Mouse (Mus musculus) c-Kit-positive CD71-negative TER-119-negative erythroid progenitor cells, embryonic 14.5 days (primary cell): ENCODE measurements around the gene Srxn1.

ENCODE experiments used
- DNase-seq: peaks from one replicate; pipeline ENCODE4 v3.0.0-alpha.2; 2013; ENCODE audit warnings: low read depth

Gene Srxn1

DNA sequence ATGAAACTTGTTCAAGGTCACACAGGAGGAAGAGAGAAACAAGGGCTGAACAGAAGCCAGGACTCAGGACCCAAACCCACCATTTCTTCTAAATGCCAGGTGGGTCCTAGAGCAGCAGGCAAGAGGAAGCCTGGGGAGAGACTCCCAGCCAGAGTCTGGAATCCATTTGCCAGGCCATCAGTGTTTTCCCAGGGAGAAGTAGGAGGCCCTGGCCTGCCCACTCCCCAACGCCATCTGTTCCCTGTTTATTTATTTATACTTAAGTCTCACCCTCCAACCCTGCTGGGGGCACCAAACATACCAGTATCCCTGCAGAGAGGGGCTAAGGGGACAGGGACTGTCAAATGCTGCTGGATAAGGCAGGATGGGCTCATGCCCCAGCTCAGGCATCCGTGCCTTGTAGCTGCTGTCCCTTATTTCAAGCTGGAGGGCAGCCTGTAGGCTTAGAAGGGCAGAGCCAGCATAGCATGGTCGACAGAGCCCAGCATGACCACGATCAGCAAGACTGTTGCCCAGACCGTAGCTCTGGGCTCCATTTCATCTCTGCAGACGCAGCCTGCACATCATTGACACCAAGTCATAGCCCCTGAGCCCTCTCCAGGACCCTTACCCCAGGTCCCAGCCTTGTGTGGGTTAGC, 14.0 kb downstream of the Srxn1 start:
- DNase-seq, result no peak

DNA sequence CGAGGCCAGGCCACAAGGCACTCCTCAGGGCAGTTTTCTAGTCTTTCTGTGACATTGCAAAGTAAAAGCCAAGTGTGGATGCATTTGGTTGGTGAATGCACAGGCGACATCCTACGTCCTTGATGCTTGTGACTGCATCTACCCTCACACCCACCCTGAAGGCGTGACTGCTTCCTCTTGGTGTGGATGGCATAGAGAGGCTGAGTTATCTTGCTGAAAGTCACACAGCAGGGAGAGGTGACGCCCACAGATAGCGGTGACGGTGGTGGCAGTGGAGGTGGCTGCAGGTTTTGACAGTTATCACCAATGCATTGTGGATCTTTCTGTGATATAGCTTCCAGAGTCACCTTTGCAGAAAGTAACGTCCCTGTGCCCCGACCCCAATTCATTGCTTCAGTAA, 17.6 kb downstream of the Srxn1 start:
- no peak for DNase-seq

DNA sequence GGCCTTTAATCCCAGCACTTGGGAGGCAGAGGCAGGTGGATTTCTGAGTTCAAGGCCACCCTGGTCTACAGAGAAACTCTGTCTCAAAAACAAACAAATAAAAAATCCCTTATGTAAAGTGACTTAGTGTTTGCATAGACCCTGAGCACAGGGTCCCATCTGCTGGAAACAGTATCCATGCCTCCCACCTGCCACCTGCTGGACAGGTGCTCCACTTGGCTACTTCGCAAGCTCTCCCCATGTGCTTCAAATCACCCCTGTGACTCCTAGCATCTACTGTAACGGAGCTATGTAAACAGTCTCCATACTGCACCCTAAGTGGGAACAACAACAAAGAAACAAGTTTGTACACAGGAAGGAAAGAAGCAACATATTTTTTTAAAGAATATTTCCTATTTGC, 23.3 kb downstream of the Srxn1 start:
- no peak for DNase-seq

DNA sequence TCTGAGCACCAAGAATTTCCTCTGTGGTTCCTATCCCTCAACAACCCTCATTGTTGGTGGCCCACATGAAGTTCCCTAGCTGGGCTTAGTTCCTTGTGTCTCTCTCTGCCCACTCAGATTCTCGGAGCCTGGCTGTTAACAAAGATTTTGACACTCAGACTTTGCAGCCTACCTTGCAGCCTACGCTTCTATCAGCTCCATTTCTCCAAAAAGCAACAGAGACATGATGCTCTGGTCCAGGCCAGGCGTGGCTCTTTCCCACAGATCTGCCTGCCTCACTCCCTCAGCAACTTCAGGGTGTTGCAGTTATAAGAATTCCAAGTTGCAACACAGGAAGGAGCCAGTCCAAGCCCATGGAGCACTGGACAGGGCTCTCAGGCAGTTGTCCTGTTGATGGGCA, 24.5 kb downstream of the Srxn1 start:
- no peak for DNase-seq

DNA sequence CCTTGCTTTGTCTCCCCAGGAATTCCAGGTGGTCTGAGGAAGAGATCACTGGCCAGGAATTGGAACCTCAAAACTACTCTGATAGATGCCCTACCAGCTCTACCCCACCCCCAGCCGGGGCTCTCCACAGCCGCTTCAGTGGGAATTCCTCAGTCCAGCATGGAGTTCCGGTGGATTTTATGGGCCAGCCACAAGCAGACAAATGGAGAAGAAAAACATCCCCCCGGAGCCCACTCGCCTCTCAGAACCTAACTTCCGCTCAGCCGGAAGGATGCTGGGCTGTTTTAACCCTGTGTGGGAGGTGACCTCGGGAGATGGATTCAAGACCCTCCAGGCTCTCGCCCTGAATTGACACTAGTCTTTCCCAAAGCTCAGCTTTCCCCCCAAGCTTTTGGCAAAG, 26.7 kb downstream of the Srxn1 start:
- no peak for DNase-seq

DNA sequence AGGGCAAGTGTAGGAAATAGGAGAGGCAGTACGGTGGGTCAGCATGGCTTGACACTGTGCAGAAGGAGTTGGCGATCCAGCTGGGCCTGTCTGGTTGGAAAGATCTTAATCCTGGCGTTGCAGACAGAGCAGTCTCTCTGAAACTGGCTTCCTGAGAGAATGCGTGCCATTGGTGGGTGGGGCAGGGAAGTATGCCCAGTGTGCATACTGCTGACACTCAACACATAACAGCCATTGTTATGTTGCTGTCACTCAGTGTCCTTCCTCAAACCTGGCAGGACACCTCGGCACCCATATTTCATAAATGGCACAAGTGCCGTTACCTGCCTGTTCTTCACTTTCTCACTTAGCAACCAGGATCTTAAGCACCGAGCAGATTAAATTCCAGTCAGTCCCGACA, 27.4 kb downstream of the Srxn1 start:
- no peak for DNase-seq

DNA sequence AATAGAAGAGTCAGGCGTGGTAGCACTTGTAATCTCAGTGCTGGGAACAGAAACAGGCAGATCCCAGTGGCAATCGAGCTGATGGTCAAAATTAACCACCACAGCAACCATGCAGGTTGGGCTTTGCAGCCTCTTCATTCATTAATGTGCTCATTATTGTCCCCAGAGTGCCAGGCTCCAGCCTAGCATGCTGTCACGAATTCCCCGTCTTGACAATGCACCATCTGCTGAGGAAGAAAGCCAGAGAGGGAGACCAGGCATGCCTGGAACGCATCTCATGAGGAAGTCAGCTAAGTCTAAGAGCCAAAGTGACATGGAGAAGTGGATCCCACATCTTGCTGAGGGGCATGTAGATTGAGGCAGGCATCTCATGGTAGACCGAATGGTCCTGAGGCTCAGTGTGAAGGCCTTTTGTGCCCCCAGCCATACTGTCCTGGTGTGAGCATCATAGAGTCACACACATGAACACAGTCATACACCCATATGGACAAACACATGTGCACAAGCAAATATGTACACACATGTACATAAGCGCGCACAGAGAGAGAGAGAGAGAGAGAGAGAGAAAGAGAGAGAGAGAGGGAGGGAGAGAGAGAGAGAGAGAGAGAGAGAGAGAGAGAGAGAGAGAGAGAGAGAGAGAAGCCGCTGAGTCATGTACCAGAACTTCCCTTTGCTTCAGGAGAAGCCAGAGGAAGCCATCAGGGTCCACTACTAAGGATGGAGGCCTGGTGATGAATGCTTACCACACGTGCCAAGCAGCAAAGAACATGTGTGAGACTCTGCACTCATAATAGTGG, 34.1 kb downstream of the Srxn1 start:
- DNase-seq, result no peak

DNA sequence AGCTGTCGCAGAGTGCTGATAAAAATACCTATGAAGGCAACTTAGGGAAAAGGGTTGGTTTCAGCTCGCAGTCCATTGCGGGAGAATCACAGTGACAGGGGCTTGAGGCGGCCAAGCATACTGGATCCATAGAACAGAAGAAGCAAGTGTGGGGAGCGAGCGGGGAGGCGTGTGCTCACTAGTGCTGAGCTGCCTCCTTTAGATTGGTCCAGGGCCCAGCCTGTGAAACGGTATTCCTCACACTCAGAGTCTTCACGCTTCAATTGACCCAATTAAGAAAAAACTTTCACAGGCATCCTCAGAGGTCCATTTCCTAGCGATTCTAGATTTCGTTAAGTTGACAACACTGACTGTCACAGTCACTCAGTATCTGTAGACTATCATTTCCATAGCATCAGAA, 35.6 kb downstream of the Srxn1 start:
- DNase-seq, result no peak

DNA sequence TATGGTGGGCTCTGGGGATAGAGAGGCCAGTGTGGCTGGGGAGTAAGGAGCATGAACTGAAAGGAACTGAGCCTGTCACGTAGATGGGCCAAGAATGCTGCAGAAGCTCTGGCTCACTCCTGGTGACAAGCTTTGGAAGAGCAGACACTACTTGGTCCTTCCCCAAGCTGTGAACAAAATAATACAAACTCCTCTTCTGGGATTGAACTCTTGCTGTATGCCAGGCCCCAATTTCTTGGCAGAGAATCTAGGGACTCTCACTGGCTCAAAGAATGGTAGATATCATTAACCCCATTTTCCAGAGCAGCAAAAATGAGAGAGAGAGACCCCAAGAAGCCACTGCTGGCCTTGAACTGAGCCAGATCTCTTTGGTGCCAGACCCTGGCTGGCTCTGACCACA, 36.2 kb downstream of the Srxn1 start:
- no peak for DNase-seq

DNA sequence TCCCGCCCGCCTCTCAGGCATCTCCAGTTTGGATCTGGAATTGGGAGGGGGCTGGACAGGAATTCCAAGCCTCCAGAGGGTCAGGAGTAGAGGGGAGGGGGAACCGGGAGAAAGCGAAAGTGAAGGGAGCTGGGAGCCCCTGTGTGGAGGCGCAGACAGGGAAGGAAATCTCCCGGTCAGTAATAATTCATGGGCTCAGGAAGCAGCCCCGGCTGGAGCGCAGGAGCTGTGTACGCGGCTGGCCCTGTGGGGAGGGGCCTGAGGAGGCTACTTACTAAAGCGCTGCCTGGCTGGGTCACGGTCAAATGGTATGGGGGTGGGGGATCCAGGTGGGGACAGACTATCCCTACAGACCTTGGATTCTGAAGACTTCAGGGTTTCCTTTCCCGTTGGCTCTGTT, 36.7 kb downstream of the Srxn1 start:
- DNase-seq, result no peak

DNA sequence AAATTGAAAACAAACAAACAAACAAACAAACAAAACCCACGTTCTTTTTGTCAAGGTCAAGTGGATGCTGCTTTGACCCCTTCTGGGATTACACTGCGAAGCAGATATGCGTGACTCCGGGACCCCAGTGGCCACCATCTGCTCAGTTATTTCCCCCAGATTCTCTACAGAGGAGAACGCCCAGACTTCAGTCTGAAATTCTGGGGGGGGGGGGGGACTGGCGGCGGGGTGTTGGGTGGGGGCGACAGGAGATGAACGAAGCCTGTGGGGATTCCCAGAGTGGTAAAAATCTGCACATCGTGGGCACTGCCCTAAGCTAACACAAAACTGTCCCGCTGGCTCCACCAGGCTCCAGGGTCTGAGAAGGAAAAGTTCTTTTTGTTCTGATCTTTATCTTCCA, 37.3 kb downstream of the Srxn1 start:
- DNase-seq, result no peak

DNA sequence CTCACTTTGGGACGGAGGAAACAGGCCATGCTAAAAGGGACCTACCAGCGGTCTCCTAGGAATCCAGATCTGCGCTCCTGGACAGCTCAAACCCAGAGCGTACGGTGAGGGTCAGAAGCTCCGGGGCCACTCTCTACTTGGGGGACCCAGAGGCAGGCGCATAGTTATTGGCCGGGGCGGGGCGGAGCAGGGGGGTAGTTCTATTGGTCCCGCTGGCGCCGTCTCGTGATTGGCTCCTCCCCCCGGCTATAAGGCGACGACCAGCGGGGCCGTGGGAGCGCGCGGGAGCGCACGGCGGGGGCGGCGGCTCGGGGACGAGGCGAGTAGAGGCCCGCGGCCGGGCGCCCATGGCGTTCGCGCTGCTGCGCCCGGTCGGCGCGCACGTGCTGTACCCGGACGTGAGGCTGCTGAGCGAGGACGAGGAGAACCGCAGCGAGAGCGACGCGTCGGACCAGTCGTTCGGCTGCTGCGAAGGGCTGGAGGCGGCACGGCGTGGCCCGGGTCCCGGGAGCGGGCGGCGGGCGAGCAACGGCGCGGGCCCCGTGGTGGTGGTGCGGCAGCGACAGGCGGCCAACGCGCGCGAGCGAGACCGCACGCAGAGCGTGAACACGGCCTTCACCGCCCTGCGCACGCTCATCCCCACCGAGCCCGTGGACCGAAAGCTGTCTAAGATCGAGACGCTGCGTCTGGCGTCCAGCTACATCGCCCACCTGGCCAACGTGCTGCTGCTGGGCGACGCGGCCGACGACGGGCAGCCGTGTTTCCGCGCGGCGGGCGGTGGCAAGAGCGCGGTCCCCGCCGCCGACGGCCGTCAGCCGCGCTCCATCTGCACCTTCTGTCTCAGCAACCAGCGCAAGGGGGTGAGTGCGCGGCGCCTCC, 38.2 kb downstream of the Srxn1 start, which contains the start of gene Tcf15:
Tcf15 (plus strand) TSS at position 283 of the 879 bp plus-strand sequence.
- peak; percentile 25 for DNase-seq

DNA sequence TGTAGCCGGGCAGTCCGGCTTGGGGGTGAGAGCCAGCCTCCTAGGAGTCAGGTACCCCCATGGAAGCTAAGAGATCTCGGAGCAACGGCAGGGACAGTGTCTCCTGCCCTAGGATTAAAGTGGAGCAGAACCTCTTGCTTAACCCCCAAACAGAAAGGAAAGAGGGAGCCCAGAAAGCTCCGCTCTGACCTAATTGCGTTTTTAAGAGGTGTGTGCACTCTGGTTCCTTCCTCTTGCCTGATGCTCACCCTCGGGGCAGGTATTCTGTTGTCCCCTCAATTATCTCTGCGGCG, 38.8 kb downstream of the Srxn1 start:
- DNase-seq, result no peak

DNA sequence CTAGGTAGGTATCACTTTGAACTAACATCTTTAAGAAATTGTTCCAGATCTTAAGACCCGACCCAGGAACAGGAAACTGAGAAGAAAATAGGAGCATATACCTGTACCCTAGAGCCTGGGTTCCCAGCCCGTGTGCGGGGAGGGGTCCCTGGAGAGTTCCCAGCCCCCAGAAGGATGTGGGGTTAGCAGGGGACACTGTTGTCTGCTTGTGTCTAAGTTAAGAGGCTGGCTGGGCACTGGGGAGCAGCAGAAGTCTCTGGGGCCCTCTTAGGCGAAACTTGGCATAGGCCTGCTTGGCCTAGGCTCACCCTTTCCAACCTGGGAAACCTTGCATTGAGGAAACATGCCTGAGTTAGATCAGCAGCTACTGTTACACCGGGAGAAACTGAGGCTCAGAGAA, 39.2 kb downstream of the Srxn1 start:
- DNase-seq, result no peak

DNA sequence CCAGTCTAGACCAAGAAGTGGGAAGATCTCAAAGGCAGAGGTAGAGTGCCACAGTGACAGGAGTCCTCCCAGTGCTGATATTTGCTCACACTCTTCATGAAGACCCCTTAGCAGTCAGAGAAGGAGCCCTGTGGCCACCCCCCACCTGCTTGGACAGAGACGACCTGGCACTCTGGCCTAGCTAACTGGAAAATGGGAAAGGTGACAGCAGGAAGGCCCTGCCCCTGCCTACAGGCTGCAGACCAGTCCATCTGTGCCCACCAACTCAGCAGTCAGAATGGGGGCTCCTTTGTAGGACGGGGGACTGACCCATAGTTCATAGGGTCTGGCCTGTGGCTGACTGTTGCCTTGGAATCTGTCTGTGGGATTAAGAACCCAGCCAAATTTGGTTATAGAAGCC, 40.4 kb downstream of the Srxn1 start:
- DNase-seq, result no peak

DNA sequence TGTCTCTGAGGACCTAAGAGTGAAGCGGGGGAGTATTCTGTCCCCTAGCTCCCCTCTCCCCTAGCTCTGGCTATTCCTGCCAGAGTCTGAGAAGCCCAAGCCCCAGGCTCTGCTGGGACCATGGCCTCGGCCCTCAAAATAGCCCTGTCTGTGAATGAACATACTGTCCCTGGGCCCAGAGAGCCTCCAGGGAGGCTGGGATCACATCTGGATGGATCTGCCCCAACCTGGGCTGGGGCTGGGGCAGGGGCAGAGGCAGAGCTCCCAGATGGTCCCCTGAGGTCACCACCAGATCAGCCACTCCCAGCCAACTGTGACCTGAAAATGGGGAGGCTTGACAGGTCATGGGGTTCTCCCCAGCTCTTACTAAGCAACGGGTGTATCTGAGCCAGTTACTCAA, 41.8 kb downstream of the Srxn1 start:
- no peak for DNase-seq

DNA sequence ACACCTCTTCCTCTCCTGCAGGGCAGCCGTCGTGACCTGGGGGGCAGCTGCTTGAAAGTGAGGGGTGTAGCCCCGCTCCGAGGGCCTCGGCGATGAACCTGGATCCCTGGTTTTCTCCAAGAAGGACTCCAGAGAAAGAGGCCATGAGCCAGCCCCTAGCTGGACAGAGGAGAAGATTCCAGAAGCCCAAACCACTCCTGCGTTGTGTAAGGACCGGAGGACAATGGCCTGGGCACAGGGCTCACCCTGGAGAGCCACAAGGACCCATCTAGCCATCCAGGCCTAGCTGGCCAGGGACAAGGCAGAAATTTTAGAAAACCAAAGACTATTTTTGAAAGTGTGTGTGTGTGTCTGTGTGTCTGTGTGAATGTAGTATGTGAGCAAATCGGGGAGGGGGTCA, 43.4 kb downstream of the Srxn1 start:
- no peak for DNase-seq

DNA sequence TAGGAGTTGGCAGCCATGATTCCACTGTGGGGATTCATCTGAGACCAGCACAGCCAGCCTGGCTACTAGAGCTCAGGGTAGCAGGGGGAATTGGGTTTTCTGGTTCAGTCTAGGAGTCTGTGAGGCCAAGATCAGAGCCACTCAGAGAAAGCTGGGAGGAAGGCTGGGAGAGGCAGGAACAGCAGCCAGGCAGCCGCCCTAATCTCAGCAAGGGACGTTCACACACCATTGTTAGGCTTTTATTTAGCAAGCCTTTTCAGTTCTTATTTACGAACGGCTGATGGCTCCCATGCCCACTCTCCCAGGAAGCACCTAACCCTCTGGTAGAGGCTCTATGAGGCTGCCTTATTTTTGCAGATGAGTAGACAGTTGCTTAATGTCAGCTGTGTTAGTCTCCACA, 44.6 kb downstream of the Srxn1 start:
- DNase-seq, result no peak

DNA sequence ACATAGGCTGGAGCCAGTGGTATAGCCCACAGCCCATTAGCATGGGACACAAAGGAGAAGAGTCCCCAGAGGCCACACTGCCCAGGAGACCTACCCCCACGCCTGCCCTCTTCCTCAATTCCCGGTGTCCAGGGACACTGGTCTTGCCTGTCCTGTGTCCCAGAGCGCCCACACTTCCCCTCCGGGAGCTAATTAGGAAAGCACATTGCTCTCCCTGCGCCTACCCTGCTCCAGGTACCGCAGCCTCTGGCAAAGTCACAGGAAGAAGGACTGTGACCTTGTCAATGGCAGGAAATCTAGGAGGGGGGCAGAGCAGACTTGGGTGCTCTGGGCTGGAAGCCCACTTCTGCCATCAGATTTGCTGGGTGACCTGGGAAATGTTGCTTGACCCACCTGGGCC, 45.1 kb downstream of the Srxn1 start:
- DNase-seq, result no peak

DNA sequence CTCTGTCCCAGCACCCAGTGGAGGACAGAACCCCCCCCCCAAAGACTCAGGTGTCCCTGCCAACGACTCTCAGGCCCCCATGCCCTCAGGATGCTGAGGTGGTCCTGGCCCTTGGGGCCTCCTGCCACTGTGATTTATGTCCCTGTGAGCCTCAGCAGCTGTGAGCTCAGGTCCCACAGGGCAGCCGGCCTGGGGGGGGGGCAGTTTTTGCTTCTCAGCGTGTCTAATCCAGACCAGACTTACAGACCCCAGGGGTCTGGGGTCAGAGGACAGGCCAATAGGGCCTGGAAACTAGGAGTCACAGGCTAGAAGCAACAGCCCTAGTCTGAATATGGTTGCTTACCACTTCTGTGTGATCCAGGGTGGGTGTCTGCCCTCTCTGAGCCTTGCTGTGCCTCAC, 48.0 kb downstream of the Srxn1 start:
- no peak for DNase-seq

DNA sequence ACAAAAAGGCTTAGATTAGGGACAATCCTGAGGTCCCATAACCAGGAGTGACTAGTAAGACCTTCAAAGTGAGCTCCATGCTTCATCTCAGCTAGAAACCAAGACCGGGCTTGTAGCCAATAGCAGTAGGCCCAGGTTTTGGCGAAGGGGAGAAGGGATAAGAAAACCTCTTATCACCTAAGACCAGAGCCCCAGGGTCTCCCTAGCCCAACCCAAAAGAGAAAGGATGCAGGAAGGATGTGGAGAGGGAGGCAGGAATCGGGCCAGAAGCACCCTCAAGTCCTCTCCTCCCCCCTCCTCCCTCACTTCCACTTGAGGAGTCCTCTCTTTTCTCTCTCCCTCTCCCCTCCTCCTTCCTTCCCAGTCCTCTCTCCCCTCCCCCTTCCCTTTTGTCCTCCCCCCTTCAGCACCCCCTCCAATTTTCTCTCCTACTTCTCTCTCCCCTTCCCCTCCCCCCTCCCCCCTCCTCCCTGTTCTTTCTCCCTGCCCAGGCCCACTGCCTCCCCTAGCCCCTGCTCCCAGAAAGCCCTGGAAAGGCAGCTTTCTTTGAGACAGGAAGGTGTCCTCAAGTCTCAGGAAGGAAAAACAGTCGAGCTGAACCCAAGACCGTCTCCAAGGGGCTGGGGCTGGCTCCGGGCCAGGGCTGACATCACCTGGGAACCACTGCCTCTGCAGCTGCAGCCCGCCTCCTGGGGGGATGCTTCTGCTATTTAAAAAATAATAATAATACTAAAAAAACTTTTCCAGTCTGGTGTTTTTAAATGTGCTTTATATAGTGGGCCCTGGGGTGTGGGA, 50.3 kb downstream of the Srxn1 start:
- no peak for DNase-seq

DNA sequence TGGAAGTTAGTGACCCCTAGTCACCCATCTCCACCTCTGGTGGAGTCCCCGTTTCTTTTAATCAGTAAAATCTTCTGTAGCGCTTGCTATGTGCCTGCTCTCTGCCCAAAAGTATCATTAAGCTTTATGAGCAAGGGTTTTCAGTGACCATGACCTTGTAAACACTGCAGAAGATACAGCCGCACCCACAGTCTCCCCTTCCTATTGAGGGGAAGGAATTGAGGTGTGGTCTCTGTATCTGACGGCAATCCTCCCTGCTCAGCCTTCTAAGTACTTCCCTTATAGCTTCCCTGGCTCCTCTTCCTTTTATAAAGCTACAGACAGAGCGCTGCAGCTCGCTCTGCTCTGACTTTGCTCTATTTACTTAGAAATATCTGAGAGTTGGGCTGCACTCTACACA, 51.2 kb downstream of the Srxn1 start:
- no peak for DNase-seq
